Mouse (Mus musculus) neural tube, embryonic 14.5 days (tissue): Measurements from ENCODE around the gene Hoxb8. TPM values are rescaled to one million over a fixed set of nuclear protein-coding genes. Genes with fewer than 3 reads are reported as not detected.

Experiments
- ATAC-seq: fragments of 200-750 bp; cut with Nextera tagmentation; 2 replicates; pipeline ENCODE4 v1.8.0; 2017; ENCODE audit warnings: low read depth, mild to moderate bottlenecking, moderate TSS enrichment, moderate library complexity
- H3K27ac ChIP-seq: fragments of 300-500 bp; sonication (generic); 2 replicates; pipeline ENCODE4 v1.5.1; 2014; ENCODE audit warnings: low read depth, mild to moderate bottlenecking, control low read depth, low read length, moderate library complexity, mixed read lengths
- H3K27me3 ChIP-seq: fragments of 300-500 bp; sonication (generic); 2 replicates; pipeline ENCODE4 v1.6.1; 2014; ENCODE audit warnings: low read length; ENCODE audit not compliant: control insufficient read depth, insufficient read depth
- H3K36me3 ChIP-seq: fragments of 300-500 bp; sonication (generic); 2 replicates; pipeline ENCODE4 v1.6.1; 2014; ENCODE audit warnings: low read length, mixed read lengths; ENCODE audit not compliant: control insufficient read depth, insufficient read depth
- H3K4me1 ChIP-seq: fragments of 300-500 bp; sonication (generic); 2 replicates; pipeline ENCODE4 v1.6.1; 2014; ENCODE audit warnings: low read length; ENCODE audit not compliant: control insufficient read depth, insufficient read depth
- H3K4me2 ChIP-seq: fragments of 300-500 bp; sonication (generic); 2 replicates; pipeline ENCODE4 v1.6.1; 2014; ENCODE audit warnings: mild to moderate bottlenecking, low read depth, low read length, control low read depth
- H3K4me3 ChIP-seq: fragments of 300-500 bp; sonication (generic); 2 replicates; pipeline ENCODE4 v1.5.1; 2014; ENCODE audit warnings: low read depth, low read length, control low read depth, mixed read lengths
- H3K9ac ChIP-seq: fragments of 300-500 bp; sonication (generic); replicated peaks from 2 replicates; pipeline ENCODE4 v1.6.1; 2014; ENCODE audit warnings: low read depth, mild to moderate bottlenecking, control low read depth, low read length, mixed read lengths
- H3K9me3 ChIP-seq: fragments of 300-500 bp; sonication (generic); 2 replicates; pipeline ENCODE4 v1.6.1; 2016; ENCODE audit warnings: low read length; ENCODE audit not compliant: control insufficient read depth
- WGBS: fragments of 180-500 bp; shearing (Covaris S2); extraction: QIAGEN DNeasy Blood & Tissue Kit; methylation state at CpG from one replicate; pipeline ENCODE4 v1.1.7; 2014; 5-methylcytosine and 5-hydroxymethylcytosine counted together
- polyA plus RNA-seq: library from polyadenylated mRNA; unstranded; fragments of >200 nt; fragmentation: Nextera tagmentation; extraction: Ambion mirVana; gene quantifications from 2 replicates; pipeline ENCODE4 v1.2.1, GENCODE M21; 2014

Hoxb8 gene
- 78.6 and 120 TPM in 2 replicates for polyA plus RNA-seq

DNA sequence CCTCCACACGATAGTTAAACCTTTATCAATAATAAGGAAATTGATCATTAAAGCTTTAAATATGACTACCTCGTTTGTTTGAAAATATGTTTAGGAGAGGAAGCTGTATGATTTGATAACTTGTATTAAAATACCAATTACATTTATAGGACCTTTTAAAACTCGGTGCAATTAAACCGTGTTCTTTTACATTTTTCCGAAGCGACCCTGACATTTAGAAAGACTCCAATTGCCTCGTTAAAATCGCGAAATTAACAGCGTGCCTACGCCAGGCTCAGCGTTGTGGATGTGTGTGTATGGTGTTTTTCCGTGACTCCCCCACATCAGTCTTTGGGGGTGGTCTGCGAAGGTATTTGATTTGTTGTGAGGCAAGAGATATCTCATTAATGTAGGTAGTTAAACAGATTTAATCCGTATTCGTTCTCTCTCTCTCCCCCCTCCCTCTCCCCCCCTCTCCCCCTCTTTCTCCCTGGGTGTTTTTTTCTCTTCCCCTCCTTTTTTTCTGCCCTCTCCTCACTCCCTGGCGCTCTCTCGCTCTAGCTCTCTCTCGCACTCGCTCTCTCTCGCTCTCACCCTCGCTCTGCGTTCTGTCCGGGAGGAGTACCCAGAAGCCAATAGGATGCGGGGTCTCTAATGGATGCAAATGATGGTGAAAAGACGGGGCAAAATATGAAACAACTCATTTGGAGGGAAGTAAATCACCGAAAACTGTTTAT is at the start of gene Hoxb8:
Hoxb8 (plus strand) TSS at position 51 of the 716 bp plus-strand sequence.
- H3K4me2 ChIP-seq, result peak within 1 kb of the TSS; percentile 100
- H3K9ac ChIP-seq, result peak within 1 kb of the TSS; percentile 100
- peak within 1 kb of the TSS; percentile 100 for H3K27ac ChIP-seq
- WGBS, result under 1% methylated on average over 27 of the region's 27 CpGs
- H3K4me3 ChIP-seq, result peak within 1 kb of the TSS; percentile 95
- H3K27me3 ChIP-seq, result no peaks in the 10 kb centered on the region
- peaks cover 35% of the 10 kb centered on the region for H3K4me1 ChIP-seq
- ATAC-seq, result peak; percentile 29; the same call in 1 of the 2 replicates
- H3K9me3 ChIP-seq, result no peaks in the 10 kb centered on the region
- peaks cover 6% of the 10 kb centered on the region; the same call in 1 of the 2 replicates for H3K36me3 ChIP-seq

DNA sequence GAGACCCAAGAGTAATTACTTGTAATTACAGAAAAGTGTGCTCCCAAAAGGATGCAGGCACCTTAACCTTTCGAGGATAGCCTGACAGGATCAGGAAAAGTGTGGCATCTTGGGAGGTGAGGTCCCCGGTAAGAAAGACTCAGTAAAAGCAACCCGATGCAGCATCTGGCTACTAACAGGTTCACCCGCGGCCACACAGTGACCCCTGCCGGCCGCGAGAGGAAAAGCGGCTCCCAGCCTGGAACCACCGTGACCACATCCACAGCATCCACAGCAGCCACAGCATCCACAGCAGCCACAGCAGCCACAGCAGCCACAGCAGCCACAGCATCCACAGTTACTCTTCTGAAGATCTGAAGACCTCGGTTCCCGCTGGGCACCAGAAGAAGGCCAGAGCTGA is 46.8 kb upstream of the Hoxb8 start:
- Histone ChIP-seq H3K27ac (no peak overlapping the region), H3K36me3 (no peaks in the 10 kb centered on the region), H3K9me3 (no peaks in the 10 kb centered on the region), H3K4me1 (no peaks in the 10 kb centered on the region), H3K4me2 (no peak overlapping the region), H3K4me3 (no peak overlapping the region), H3K27me3 (no peaks in the 10 kb centered on the region), H3K9ac (no peak overlapping the region)
- WGBS, result 2% methylated on average over 12 of the region's 12 CpGs
- no peak for ATAC-seq

GRCm38 (mm10) chr11:96240211-96240610 is 41.5 kb upstream of the Hoxb8 start:
- no peak overlapping the region for H3K27ac ChIP-seq

GRCm38 (mm10) chr11:96250901-96251300 is 30.8 kb upstream of the Hoxb8 start:
- peak; percentile 48 for ATAC-seq
- no peaks in the 10 kb centered on the region for H3K27me3 ChIP-seq
- H3K36me3 ChIP-seq, result no peaks in the 10 kb centered on the region
- H3K9me3 ChIP-seq, result no peaks in the 10 kb centered on the region
- peak overlapping the region; percentile 56 for H3K4me2 ChIP-seq
- H3K4me1 ChIP-seq, result peaks cover 16% of the 10 kb centered on the region
- H3K9ac ChIP-seq, result peak overlapping the region; percentile 75; the same call in 1 of the 2 replicates
- H3K27ac ChIP-seq, result no peak overlapping the region
- H3K4me3 ChIP-seq, result peak overlapping the region; percentile 45
- WGBS, result 0% methylated on average over 14 of the region's 14 CpGs

More at GRCm38 (mm10) chr11:96240211-96240610, 41.5 kb upstream of the Hoxb8 start:
- ATAC-seq, result no peak
- no peaks in the 10 kb centered on the region for H3K36me3 ChIP-seq
- no peaks in the 10 kb centered on the region for H3K9me3 ChIP-seq
- 3% methylated on average over 7 of the region's 7 CpGs for WGBS
- no peak overlapping the region for H3K4me3 ChIP-seq
- H3K4me2 ChIP-seq, result no peak overlapping the region
- no peaks in the 10 kb centered on the region for H3K27me3 ChIP-seq
- no peak overlapping the region for H3K9ac ChIP-seq
- no peaks in the 10 kb centered on the region for H3K4me1 ChIP-seq

DNA sequence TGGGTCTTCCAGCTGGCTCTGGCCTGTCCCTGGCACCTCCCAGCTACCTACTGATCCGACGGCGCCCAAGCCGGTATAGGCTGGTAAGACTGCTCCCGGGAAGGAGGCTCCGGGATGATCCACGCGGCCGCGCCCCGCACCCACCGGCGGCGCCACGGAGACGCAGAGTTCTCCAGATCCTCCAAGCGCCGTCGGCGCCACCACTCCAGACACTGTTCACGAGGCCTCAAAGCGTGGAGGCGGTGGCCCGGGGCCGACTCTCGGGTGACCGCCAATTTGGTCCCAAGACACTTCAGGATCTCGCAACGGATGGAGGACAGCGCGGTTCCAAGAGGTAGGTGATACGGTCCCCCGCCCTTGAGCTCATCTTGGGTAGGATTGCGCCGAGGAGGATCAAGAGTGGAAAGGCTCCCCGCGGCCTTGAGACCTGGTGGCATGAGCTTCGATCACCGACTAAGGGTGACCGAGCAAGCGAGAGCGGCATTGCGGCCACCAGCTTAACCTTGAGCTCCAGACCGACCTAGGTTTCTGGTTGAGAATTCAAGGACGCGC is 30.1 kb upstream of the Hoxb8 start:
- peak; percentile 68 for ATAC-seq
- Histone ChIP-seq H3K36me3 (no peaks in the 10 kb centered on the region), H3K4me2 (peak overlapping the region; percentile 56), H3K4me3 (peak overlapping the region; percentile 45), H3K9ac (peak overlapping the region; percentile 75), H3K27me3 (no peaks in the 10 kb centered on the region), H3K27ac (peak overlapping the region; percentile 83), H3K9me3 (no peaks in the 10 kb centered on the region), H3K4me1 (peaks cover 17% of the 10 kb centered on the region)
- under 1% methylated on average over 46 of the region's 46 CpGs for WGBS

DNA sequence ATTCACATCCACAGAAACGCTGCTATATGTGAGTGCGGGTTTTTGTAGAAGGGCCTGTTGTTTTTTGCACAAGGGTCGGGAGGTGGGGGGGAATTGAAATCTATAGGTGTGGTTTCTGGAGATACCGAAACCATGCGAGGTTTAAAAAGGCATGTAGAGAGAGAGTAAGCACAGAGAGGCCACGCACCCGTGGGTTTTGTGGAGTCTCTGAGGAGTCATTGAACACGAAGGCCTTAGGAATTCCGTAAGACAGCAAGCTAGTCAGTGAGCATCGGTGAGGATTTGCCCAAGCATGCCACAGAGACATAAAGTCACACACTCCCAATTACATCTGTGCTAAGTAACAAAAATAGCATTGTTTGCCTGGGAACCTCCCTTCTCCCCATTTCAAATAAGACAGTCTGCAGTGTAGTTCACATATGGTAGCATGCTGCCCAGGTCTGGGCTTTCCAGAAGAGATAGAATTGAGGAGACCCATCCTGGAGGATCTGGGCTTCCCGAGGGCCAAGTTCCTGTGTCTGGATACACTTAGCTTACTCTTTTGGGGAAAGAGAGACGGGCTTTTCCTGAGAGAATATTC is 29.1 kb upstream of the Hoxb8 start:
- Histone ChIP-seq H3K4me1 (peaks cover 17% of the 10 kb centered on the region), H3K36me3 (no peaks in the 10 kb centered on the region), H3K27ac (peak overlapping the region; percentile 83), H3K9me3 (no peaks in the 10 kb centered on the region), H3K27me3 (0 out of 2 replicates have a peak, but pooled peaks cover 1% of the 10 kb centered on the region), H3K4me2 (peak overlapping the region; percentile 56), H3K9ac (peak overlapping the region; percentile 75), H3K4me3 (peak overlapping the region; percentile 45)
- ATAC-seq, result no peak
- 3% methylated on average over 12 of the region's 12 CpGs for WGBS

DNA sequence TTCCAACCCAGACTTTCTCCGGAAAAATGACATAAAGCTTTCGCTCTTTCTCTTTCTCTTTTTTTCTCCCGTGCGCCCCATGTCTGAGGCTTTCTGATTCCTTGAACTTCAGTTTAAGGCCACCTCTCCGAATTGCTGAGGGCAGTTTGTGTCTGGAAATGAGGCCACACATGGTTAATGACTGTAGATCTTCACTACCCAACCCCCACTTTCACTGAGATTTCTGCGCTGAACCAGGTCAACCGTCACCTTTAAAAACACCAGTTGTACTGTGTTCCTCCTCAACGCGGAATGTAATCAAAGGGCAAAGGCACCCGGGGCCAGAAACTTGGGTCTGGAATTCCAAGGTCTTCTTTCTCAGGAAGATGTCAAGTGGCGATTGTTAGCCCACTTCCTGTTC is 27.5 kb upstream of the Hoxb8 start:
- Histone ChIP-seq H3K36me3 (no peaks in the 10 kb centered on the region), H3K4me1 (peaks cover 17% of the 10 kb centered on the region), H3K27ac (no peak overlapping the region), H3K4me3 (peak overlapping the region; percentile 45), H3K9me3 (no peaks in the 10 kb centered on the region), H3K9ac (no peak overlapping the region; the same call in 1 of the 2 replicates), H3K27me3 (0 out of 2 replicates have a peak, but pooled peaks cover 2% of the 10 kb centered on the region), H3K4me2 (peak overlapping the region; percentile 56)
- 3% methylated on average over 11 of the region's 11 CpGs for WGBS
- no peak for ATAC-seq

GRCm38 (mm10) chr11:96255111-96255995 is 26.4 kb upstream of the Hoxb8 start:
- Histone ChIP-seq H3K27ac (no peak overlapping the region), H3K9me3 (no peaks in the 10 kb centered on the region), H3K36me3 (no peaks in the 10 kb centered on the region), H3K9ac (peak overlapping the region; percentile 47), H3K4me3 (peak overlapping the region; percentile 31), H3K4me1 (peaks cover 21% of the 10 kb centered on the region), H3K4me2 (peak overlapping the region; percentile 56), H3K27me3 (0 out of 2 replicates have a peak, but pooled peaks cover 2% of the 10 kb centered on the region)
- ATAC-seq, result no peak
- WGBS, result 4% methylated on average over 39 of the region's 39 CpGs
